Mouse (Mus musculus): ENCODE measurements around the gene Nes. TPM values are rescaled to one million over a fixed set of nuclear protein-coding genes. Genes with fewer than 3 reads are reported as not detected.

The Nes gene
- polyA plus RNA-seq, 1 experiment from 2014 or later: 45.0 TPM

- TF ChIP-seq CTCF (IDR thresholded peaks at IDR 0.05): no peak
- in situ Hi-C loops (cut with MboI; ENCODE audit: low pct_unique_long_range_greater_than_20kb): no loop called here
- ATAC-seq (peak; percentile 18), DNase-seq (ENCODE audit: low read depth, low spot score) (no peak)
- no peaks in the 10 kb centered on the region for H3K27me3 ChIP-seq
- POLR2A ChIA-PET: interaction anchor here (0.6 to 6.8 kb wide), 5 partner anchors 10 to 36 kb away, joined by 3 to 96 read pairs (median 4); no protein-coding TSS in a partner anchor
- CTCF ChIA-PET: interaction anchor here (0.8 to 18.9 kb wide), 20 partner anchors 10 to 199 kb away, joined by 3 to 437 read pairs (median 4); no protein-coding TSS in a partner anchor
Observed at GRCm38 (mm10) chr3:87970184-87970938, 517 bp upstream of the Nes start.

DNA sequence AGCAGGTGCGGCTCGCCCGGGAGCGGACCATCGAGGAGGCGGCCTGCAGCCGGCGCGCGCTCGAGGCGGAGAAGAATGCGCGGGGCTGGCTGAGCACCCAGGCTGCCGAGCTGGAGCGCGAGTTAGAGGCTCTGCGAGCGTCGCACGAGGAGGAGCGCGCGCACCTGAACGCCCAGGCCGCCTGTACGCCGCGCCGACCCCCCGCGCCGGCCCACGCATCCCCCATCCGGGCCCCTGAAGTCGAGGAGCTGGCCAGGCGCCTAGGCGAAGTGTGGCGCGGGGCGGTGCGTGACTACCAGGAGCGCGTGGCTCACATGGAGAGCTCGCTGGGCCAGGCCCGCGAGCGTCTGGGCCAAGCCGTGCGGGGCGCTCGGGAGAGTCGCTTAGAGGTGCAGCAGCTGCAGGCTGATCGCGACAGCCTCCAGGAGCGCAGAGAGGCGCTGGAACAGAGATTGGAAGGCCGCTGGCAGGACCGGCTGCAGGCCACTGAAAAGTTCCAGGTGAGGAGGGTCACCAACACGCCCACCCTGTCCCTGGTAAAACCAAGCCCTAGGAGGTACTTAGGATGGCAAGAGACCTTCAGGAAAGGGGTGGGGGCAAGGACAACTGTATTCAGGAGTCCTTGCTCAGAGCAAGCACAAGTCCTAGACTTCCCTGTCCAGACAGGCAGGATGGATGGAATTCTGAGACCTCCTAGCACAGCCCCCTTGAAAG is 768 bp downstream of the Nes start:
- TF ChIP-seq CTCF (IDR thresholded peaks at IDR 0.05): no peak
- in situ Hi-C loops (cut with MboI; ENCODE audit: low pct_unique_long_range_greater_than_20kb): no loop called here
- peak; percentile 17 for ATAC-seq
- ChIA-PET POLR2A (interaction anchor here (1.2 to 6.8 kb wide), 3 partner anchors 12 to 36 kb away, joined by 3 to 96 read pairs (median 7); no protein-coding TSS in a partner anchor), CTCF (interaction anchor here (1.0 to 18.9 kb wide), 11 partner anchors 11 to 201 kb away, joined by 3 to 437 read pairs (median 7); no protein-coding TSS in a partner anchor)
- DNase-seq (ENCODE audit: low read depth, low spot score): no peak
- H3K27me3 ChIP-seq: no peaks in the 10 kb centered on the region

DNA sequence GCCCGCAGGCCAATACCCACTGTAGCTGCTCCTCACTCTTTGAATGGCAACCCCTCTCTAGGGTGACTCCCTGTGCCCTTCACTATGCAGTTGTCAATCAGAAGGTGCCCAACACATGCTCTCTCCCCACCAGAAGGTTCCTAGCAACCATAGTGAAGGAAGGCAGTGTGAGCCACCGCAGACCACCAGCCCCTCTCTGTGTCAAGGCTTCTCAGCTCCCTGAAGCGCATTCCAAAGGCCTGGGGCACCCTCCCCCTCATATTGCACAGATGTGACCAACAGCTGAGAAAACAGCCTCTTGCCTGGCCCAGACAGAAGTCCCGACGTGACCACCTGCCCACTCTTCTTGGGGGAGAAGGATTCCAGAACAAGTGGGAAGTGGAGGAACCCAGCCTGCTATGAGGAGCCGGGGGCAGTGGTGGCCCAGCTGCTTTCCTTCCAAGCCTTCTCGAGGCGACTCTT is 1.4 kb downstream of the Nes start:
- in situ Hi-C loops (cut with MboI; ENCODE audit: low pct_unique_long_range_greater_than_20kb): no loop called here
- no peak for TF ChIP-seq CTCF (IDR thresholded peaks at IDR 0.05)
- ATAC-seq (no peak), DNase-seq (ENCODE audit: low read depth, low spot score) (no peak)
- CTCF ChIA-PET: interaction anchor here (1.4 to 18.9 kb wide), 6 partner anchors 12 to 201 kb away, joined by 3 to 437 read pairs (median 22); no protein-coding TSS in a partner anchor
- no peaks in the 10 kb centered on the region for H3K27me3 ChIP-seq
- POLR2A ChIA-PET: interaction anchor here (6.8 kb wide), 1 partner anchor 12 kb away, joined by 96 read pairs; no protein-coding TSS in a partner anchor

- no peak for TF ChIP-seq CTCF (IDR thresholded peaks at IDR 0.05)
- in situ Hi-C loops (cut with MboI; ENCODE audit: low pct_unique_long_range_greater_than_20kb): no loop called here
- CTCF ChIA-PET: interaction anchor here (1.9 to 18.9 kb wide), 3 partner anchors 12 to 97 kb away, joined by 6 to 437 read pairs (median 63); no protein-coding TSS in a partner anchor
- no peak for ATAC-seq
- no peaks in the 10 kb centered on the region for H3K27me3 ChIP-seq
- POLR2A ChIA-PET: interaction anchor here (6.8 kb wide), 1 partner anchor 11 kb away, joined by 96 read pairs; no protein-coding TSS in a partner anchor
- DNase-seq (ENCODE audit: low read depth, low spot score): no peak
Observed at GRCm38 (mm10) chr3:87972776-87973175, 1.9 kb downstream of the Nes start.

GRCm38 (mm10) chr3:87973593-87974380 is 2.9 kb downstream of the Nes start:
- POLR2A ChIA-PET: interaction anchor here (6.8 kb wide), 1 partner anchor 10 kb away, joined by 96 read pairs; no protein-coding TSS in a partner anchor
- CTCF ChIA-PET: interaction anchor here (0.9 to 18.9 kb wide), 3 partner anchors 13 to 38 kb away, joined by 3 to 437 read pairs (median 63); no protein-coding TSS in a partner anchor

GRCm38 (mm10) chr3:87974381-87974987 is 3.6 kb downstream of the Nes start:
- ChIA-PET CTCF (interaction anchor here (0.9 to 18.9 kb wide), 3 partner anchors 12 to 38 kb away, joined by 3 to 437 read pairs (median 63); no protein-coding TSS in a partner anchor), POLR2A (interaction anchor here (6.8 kb wide), 1 partner anchor 10 kb away, joined by 96 read pairs; no protein-coding TSS in a partner anchor)
- DNase-seq (ENCODE audit: low read depth, low spot score) (no peak), ATAC-seq (no peak)
- no peak for TF ChIP-seq CTCF (IDR thresholded peaks at IDR 0.05)
- in situ Hi-C loops (cut with MboI; ENCODE audit: low pct_unique_long_range_greater_than_20kb): no loop called here
- no peaks in the 10 kb centered on the region for H3K27me3 ChIP-seq

More at GRCm38 (mm10) chr3:87973593-87974380, 2.9 kb downstream of the Nes start:
- in situ Hi-C loops (cut with MboI; ENCODE audit: low pct_unique_long_range_greater_than_20kb): no loop called here
- no peak for DNase-seq (ENCODE audit: low read depth, low spot score)
- no peak for TF ChIP-seq CTCF (IDR thresholded peaks at IDR 0.05)
- no peak for ATAC-seq
- no peaks in the 10 kb centered on the region for H3K27me3 ChIP-seq

DNA sequence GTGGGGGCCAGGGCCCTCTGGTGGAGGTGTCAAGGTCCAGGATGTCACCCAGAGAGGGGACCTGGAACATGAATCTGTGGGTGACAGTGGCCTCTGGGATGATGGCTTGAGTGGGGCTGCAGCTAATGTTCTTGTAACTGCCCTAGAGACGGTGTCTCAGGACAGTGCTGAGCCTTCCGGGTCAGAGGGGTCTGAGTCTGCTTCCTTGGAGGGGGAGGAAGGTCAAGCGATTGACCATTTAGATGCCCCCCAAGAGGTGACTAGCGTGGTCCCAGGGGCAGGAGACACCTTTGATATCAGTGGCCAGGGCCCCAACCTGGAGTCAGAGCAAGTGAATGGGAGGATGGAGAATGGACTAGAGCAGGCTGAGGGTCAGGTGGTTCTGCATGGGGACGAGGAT is 8.6 kb downstream of the Nes start:
- in situ Hi-C loops (cut with MboI; ENCODE audit: low pct_unique_long_range_greater_than_20kb): no loop called here
- ChIA-PET POLR2A (interaction anchor here (9.4 kb wide), 1 partner anchor 7 kb away, joined by 96 read pairs; the partner anchor contains the start of gene Nes), CTCF (interaction anchor here (18.5 kb wide), 1 partner anchor 13 kb away, joined by 437 read pairs; the partner anchor contains the start of gene Nes)
- ATAC-seq (no peak), DNase-seq (ENCODE audit: low read depth, low spot score) (no peak)
- TF ChIP-seq CTCF (IDR thresholded peaks at IDR 0.05): no peak
- H3K27me3 ChIP-seq: no peaks in the 10 kb centered on the region

DNA sequence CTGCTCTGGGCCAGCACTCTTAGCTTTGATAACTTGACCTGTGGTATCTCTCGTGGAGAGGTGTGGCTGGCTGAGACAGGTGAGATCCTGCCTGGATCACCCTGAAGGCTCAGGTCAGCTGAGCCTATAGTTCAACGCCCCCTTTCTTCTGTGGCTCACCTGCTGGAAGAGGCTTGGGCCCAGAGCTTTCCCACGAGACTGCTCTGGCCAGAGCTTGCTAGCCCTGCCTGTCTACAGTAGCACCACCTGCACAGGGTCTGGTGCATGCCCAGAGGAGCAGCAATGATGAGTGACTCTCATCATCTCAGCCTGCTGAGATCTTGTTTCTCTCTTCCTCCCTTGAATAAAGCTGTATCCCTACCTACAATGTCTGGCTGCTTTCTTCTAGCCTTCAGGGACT is 9.2 kb downstream of the Nes start:
- CTCF ChIA-PET: interaction anchor here (0.6 to 18.5 kb wide), 2 partner anchors 14 to 210 kb away, joined by 3 to 437 read pairs; partner anchors contain the start of gene Nes
- DNase-seq (ENCODE audit: low read depth, low spot score): no peak
- no peak for ATAC-seq
- in situ Hi-C loops (cut with MboI; ENCODE audit: low pct_unique_long_range_greater_than_20kb): no loop called here
- TF ChIP-seq CTCF (IDR thresholded peaks at IDR 0.05): no peak
- POLR2A ChIA-PET: interaction anchor here (9.4 kb wide), 1 partner anchor 8 kb away, joined by 96 read pairs; the partner anchor contains the start of gene Nes
- no peaks in the 10 kb centered on the region for H3K27me3 ChIP-seq

- in situ Hi-C loops (cut with MboI; ENCODE audit: low pct_unique_long_range_greater_than_20kb): no loop called here
- DNase-seq (ENCODE audit: low read depth, low spot score): no peak
- no peaks in the 10 kb centered on the region for H3K27me3 ChIP-seq
- no peak for TF ChIP-seq CTCF (IDR thresholded peaks at IDR 0.05)
- POLR2A ChIA-PET: interaction anchor here (1.0 to 9.4 kb wide), 2 partner anchors 8 to 41 kb away, joined by 3 to 96 read pairs; partner anchors contain the start of gene Nes
- ATAC-seq: no peak
- CTCF ChIA-PET: interaction anchor here (0.6 to 18.5 kb wide), 2 partner anchors 14 to 211 kb away, joined by 3 to 437 read pairs; partner anchors contain the start of gene Nes
Observed at GRCm38 (mm10) chr3:87980728-87981127, 9.8 kb downstream of the Nes start.
